Mouse (Mus musculus) heart, adult 10 weeks (tissue): ENCODE results near the gene Foxred1. TPM values are rescaled to one million over a fixed set of nuclear protein-coding genes. Genes with fewer than 3 reads are reported as not detected.

ENCODE experiments used
- polyA plus RNA-seq: library from polyadenylated mRNA; stranded (reverse); fragments of 350-450 nt; fragmentation: Illumina TruSeq; extraction: RNeasy Lipid Tissue Mini Kit (QIAGEN cat#74804); gene quantifications from one replicate; pipeline ENCODE4 v1.2.3, GENCODE M21; 2014; ENCODE audit warnings: low read depth, low replicate concordance

The Foxred1 gene
- 89.3 TPM for polyA plus RNA-seq

DNA sequence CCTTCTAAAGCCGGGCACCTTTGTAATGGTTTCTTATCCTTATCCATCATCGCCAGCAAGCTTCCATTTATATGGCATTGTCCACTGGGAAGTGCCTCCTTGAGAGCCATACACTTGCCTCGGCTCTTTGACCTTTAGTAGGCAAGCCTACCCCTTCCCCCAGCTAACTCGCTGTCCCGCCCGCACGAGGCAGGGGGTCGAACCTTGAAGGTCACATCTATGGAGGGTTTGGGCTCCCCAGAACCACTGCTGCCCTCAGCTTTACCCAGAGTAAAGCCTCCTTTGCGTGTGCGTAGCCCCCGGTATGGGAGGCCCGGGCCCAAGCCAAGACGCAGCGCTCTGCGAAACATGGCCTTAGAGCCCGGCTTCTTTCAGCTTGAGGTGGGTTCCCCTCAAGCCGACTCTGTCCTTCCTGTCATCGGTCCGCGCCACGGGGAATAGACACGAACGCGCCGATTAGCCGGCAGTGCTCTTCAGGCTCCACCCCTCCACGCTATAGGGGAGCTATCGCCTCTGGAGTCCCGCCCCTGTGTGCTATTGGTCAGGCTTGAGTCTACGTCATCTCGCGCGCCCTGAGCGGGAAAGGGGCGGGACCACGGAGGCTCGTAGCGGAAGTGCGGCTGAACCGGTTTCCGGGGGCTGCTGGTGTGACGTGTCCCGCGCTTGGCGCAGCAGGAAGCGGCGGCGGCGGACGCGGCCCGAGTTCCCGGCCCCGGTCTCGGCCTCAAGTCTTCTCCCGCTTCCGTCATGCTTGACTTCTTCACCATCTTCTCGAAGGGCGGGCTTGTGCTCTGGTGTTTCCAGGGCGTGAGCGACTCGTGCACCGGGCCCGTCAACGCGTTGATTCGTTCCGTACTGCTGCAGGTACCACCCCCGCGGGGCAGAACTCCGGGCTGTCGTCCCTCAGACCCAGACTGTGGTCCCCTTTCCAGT, at the start of gene Foxred1:
Gene Foxred1, minus strand, starts transcription at position 514 of the 933 bp plus-strand sequence.

DNA sequence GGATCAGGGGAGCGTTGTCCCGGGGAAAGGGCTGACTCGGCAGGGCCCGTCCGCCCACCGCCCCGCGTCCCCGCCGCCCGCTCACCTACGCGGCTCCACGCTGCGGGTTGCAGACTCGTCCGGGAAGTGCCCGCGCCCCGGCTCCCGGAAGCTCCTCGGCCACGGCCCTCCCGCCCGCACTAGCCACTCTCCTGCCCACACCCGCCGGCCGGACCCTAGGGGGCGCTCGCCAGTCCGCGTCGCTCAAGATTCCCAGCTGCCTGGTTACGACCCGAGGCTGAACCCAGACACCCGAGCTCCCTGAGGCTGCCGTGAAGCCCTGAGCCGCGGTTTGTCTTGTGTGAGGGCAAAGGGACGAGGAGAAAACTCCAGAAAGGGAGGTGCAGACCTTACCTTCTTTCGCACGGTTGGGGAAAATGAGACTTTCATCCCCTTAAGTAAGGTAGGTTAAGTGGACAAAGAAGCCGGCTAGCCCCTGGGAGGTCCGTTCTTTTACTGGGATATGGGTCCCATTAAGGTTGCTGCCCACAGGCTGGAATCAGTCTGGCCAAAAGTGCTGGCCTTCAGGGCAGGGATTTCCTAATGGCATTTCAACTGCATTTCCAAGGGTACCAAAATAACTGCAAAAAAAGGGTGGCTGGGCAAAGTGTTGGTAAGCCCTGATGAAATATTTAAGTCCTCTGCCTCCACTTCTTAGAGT, 10.9 kb downstream of the Foxred1 start, which contains the start of the genes Srpr and Tirap:
Gene Srpr, plus strand, starts transcription at position 404 of the 700 bp plus-strand sequence.
Gene Tirap, minus strand, starts transcription at position 520 of the 700 bp plus-strand sequence.

DNA sequence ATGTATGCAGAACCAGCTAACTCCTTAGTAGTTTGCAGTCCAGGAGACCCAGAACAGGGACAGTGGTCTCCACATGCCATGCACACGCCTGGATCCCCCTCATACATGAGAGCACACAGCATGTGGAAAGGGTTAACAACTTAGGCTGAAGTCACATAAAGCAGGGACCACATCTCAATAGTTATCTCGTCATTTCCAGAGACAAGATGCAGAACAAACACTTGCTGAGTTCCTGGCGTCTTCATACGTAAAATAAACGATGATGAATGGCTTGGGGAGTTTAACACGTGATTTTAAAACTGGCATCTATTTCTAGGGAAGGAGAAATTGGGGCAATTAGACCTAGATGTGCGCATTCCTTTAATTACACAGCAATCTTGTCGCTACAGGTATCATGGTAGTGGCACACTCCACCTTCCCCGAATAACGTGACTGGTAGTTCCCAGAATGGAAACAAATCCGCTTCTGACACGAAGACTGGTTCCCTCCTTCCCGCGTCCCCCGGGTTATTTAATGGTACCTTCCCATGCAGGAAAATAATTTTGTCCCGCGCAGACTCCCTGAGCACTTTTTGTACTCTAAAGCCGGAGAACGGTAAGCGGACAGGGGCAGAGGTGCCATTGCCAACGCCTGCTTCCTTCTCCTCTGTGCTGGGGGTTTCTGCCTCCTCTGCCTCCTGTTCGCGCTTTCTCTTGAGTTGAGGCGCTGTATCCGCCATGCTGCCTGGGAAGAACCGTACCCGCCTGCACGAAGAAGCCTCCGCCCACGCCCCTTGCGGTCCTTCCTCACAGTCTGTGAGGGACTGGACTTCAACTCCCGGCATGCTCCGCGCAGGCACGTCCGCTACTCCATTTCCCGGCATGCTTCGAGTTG, 35.4 kb downstream of the Foxred1 start, which contains the start of gene Dcps:
Gene Dcps, minus strand, starts transcription at position 811 of the 873 bp plus-strand sequence.

Other genes with a start within 250 kb of the Foxred1 start
- 29.1 TPM for gene St3gal4, start 91.8 kb downstream of the Foxred1 start, polyA plus RNA-seq
- gene Dcps, start 35.0 kb downstream of the Foxred1 start, polyA plus RNA-seq: 18.0 TPM
- 91.0 TPM for gene Srpr, start 10.9 kb downstream of the Foxred1 start, polyA plus RNA-seq
- gene Tirap, start 10.8 kb downstream of the Foxred1 start, polyA plus RNA-seq: 6.0 TPM
- 19.3 TPM for gene Fam118b, start 56.8 kb upstream of the Foxred1 start, polyA plus RNA-seq
- 18.8 TPM for gene Rpusd4, start 56.8 kb upstream of the Foxred1 start, polyA plus RNA-seq
- 7.3 TPM for gene Cdon, start 210.1 kb upstream of the Foxred1 start, polyA plus RNA-seq